Mouse (Mus musculus): ENCODE measurements around the gene Myh4. TPM values are rescaled to one million over a fixed set of nuclear protein-coding genes. Genes with fewer than 3 reads are reported as not detected.

The Myh4 gene
- total RNA-seq, 2 experiments from 2014 or later: 0.18 to 0.26 TPM

DNA sequence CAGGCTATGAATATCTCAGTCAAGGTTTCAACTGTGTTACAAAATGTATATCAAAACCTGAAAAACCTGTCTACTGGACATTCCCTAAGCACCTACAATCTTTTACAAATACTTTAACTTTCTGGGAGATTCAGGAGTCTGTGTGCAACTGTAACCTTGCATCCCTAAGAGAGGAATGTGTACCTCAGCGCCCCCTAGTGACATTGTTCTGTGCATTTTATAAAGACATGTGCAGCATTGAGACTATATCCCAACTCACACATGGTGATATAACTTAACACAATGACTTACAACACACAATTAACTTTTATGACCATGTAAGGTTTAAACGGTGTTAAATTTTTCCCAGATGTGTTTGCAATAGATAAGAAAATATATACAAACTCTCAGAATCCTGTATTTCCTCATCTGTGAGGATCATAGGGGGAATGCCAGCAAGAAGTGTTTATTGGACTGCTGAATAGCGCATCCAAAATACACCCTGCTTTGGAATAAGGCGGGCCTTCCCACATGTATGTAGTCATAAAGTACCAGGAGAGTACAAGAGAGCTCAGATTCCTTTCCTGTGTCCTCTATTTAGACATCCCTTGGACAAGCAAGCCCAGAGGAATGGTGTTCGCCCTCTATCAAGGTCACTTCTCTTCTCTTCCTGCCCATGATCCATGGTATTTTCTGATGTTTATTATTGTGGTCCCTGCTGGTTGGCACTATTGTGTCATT, 2.0 kb upstream of the Myh4 start:
- H3K4me3 ChIP-seq: no peak overlapping the region
- DNase-seq (ENCODE audit: extremely low spot score in 1 of 2, low spot score in 2 of 2): peak; percentile 22 to 39
- intact Hi-C loops (cut with DNase I): loop anchor here (2.0 to 5.0 kb wide), 2 partner anchors 117 to 123 kb away; no protein-coding TSS in a partner anchor
- no peak overlapping the region for H3K27ac ChIP-seq
- TF ChIP-seq CTCF (IDR thresholded peaks at IDR 0.05): peak; percentile 64

- Histone ChIP-seq H3K4me3 (no peak overlapping the region), H3K27ac (no peak overlapping the region)
- intact Hi-C loops (cut with DNase I): loop anchor here (5.0 kb wide), 1 partner anchor 116 kb away; no protein-coding TSS in a partner anchor
- no peak for DNase-seq (ENCODE audit: extremely low spot score in 1 of 2, low spot score in 2 of 2)
- no peak for TF ChIP-seq CTCF (IDR thresholded peaks at IDR 0.05)
Measured at GRCm38 (mm10) chr11:67236799-67237198, 1.0 kb upstream of the Myh4 start.

GRCm38 (mm10) chr11:67241051-67241450, 3.2 kb downstream of the Myh4 start:
- no peak for TF ChIP-seq CTCF (IDR thresholded peaks at IDR 0.05)
- H3K4me3 ChIP-seq: no peak overlapping the region
- no peak for DNase-seq (ENCODE audit: extremely low spot score in 1 of 2, low spot score in 2 of 2)
- H3K27ac ChIP-seq: no peak overlapping the region
- intact Hi-C loops (cut with DNase I): no loop called here

GRCm38 (mm10) chr11:67253691-67254090, 15.9 kb downstream of the Myh4 start:
- no peak for TF ChIP-seq CTCF (IDR thresholded peaks at IDR 0.05)
- DNase-seq (ENCODE audit: extremely low spot score in 1 of 2, low spot score in 2 of 2): no peak
- Histone ChIP-seq H3K4me3 (no peak overlapping the region), H3K27ac (no peak overlapping the region)
- intact Hi-C loops (cut with DNase I): no loop called here

- intact Hi-C loops (cut with DNase I): no loop called here
- no peak for DNase-seq (ENCODE audit: extremely low spot score in 1 of 2, low spot score in 2 of 2)
- no peak for TF ChIP-seq CTCF (IDR thresholded peaks at IDR 0.05)
- Histone ChIP-seq H3K27ac (no peak overlapping the region), H3K4me3 (no peak overlapping the region)
Measured at GRCm38 (mm10) chr11:67257048-67257447, 19.2 kb downstream of the Myh4 start.

GRCm38 (mm10) chr11:67260956-67261355, 23.1 kb downstream of the Myh4 start:
- DNase-seq (ENCODE audit: extremely low spot score in 1 of 2, low spot score in 2 of 2): no peak
- intact Hi-C loops (cut with DNase I): no loop called here
- no peak overlapping the region for H3K4me3 ChIP-seq
- TF ChIP-seq CTCF (IDR thresholded peaks at IDR 0.05): no peak
- no peak overlapping the region for H3K27ac ChIP-seq

DNA sequence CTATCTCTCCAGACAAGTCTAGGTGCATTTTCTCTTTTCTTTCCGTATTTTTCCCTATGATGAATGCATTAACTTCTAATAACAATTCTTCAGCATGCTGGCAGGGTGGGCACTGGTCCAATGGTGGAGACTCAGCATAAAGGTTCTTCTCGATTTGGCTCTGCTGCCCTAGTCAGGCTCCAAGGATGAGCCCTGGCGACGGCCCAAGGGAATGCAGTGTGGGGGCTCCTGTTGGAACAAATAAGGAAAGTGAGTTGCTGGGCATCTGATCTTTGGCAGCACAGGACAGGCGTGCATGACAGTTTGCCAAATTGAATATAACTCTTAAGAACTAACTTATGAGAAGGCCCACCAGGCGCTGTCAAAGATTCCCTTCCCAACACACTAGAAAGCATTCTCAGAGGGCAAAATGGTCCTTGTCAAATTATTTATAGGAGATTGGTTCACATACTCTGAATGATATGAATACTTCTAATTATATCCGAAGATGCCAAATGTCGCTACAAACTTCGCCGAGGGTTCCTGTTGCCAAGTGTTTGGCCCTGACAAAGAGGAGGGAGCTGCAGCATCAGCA, 38.9 kb downstream of the Myh4 start, which contains the start of gene Myh8:
Gene Myh8, plus strand, starts transcription at position 524 of the 574 bp plus-strand sequence.
- no peak for DNase-seq (ENCODE audit: extremely low spot score in 1 of 2, low spot score in 2 of 2)
- intact Hi-C loops (cut with DNase I): no loop called here
- TF ChIP-seq CTCF (IDR thresholded peaks at IDR 0.05): no peak
- H3K4me3 ChIP-seq: no peak within 1 kb of the TSS
- no peak within 1 kb of the TSS for H3K27ac ChIP-seq

GRCm38 (mm10) chr11:67293440-67293839, 55.6 kb downstream of the Myh4 start:
- DNase-seq (ENCODE audit: extremely low spot score in 1 of 2, low spot score in 2 of 2): no peak
- no peak for TF ChIP-seq CTCF (IDR thresholded peaks at IDR 0.05)
- no peak overlapping the region for H3K27ac ChIP-seq
- no peak overlapping the region for H3K4me3 ChIP-seq
- intact Hi-C loops (cut with DNase I): loop anchor here (5.0 kb wide), 1 partner anchor 176 kb away; no protein-coding TSS in a partner anchor

Other genes with a start within 250 kb of the Myh4 start
- gene Tmem220, start 212.9 kb upstream of the Myh4 start, total RNA-seq (2021): under 1 TPM; 0.56 to 0.79 TPM
- 10 to 100 TPM; 24.2 to 24.8 TPM for gene Adprm, start 185.4 kb upstream of the Myh4 start, total RNA-seq (2021)
- gene Sco1, start 185.4 kb upstream of the Myh4 start, total RNA-seq (2021): 10 to 100 TPM; 10.2 to 11.2 TPM
- 1 to 10 TPM; 4.7 to 6.0 TPM for gene Myh3, start 159.7 kb upstream of the Myh4 start, total RNA-seq (2021)
- under 1 TPM; 0.43 to 0.61 TPM for gene Myh2, start 67.0 kb upstream of the Myh4 start, total RNA-seq (2021)
- under 1 TPM; 0.21 to 0.25 TPM for gene Myh1, start 38.0 kb upstream of the Myh4 start, total RNA-seq (2021)
- gene Myh8, start 39.1 kb downstream of the Myh4 start, total RNA-seq (2021): under 1 TPM; 0.40 to 0.57 TPM
- gene Myh13, start 83.6 kb downstream of the Myh4 start, total RNA-seq (2021): under 1 TPM; 0.18 to 0.51 TPM
- 100 to 1,000 TPM; 539 to 559 TPM for gene Gas7, start 217.4 kb downstream of the Myh4 start, total RNA-seq (2021)